Mouse (Mus musculus) C2C12 (cell line): Measurements from ENCODE around the gene Rd3l. TPM values are rescaled to one million over a fixed set of nuclear protein-coding genes. Genes with fewer than 3 reads are reported as not detected.

Experiments
- H3K27me3 ChIP-seq: one replicate; pipeline ENCODE4 v1.6.1; 2011; ENCODE audit not compliant: control insufficient read depth, insufficient read depth, insufficient read length
- H3K36me3 ChIP-seq: one replicate; pipeline ENCODE4 v1.6.1; 2011; ENCODE audit not compliant: control insufficient read depth, insufficient read depth
- H3K4me3 ChIP-seq: one replicate; pipeline ENCODE4 v1.5.1; 2011; ENCODE audit warnings: mild to moderate bottlenecking, control low read depth; ENCODE audit not compliant: poor library complexity, insufficient read depth, severe bottlenecking
- H3K79me2 ChIP-seq: one replicate; pipeline ENCODE4 v1.6.1; 2011; ENCODE audit not compliant: control insufficient read depth, insufficient read depth
- H3K79me3 ChIP-seq: one replicate; pipeline ENCODE4 v1.6.1; 2011; ENCODE audit warnings: low read depth, control low read depth
- H3ac ChIP-seq: one replicate; pipeline ENCODE3; 2011; ENCODE audit warnings: low read depth; ENCODE audit not compliant: control insufficient read depth, insufficient read length
- CEBPB ChIP-seq: IDR thresholded peaks from one replicate; pipeline ENCODE4 v1.6.1; 2011; ENCODE audit warnings: low read depth, mild to moderate bottlenecking, control low read depth, moderate library complexity
- CTCF ChIP-seq: IDR thresholded peaks from one replicate; pipeline ENCODE4 v1.5.1; 2011; ENCODE audit not compliant: control insufficient read depth, insufficient read depth, insufficient read length
- FOSL1 ChIP-seq: IDR thresholded peaks from one replicate; pipeline ENCODE4 v1.8.0; 2011; ENCODE audit warnings: mild to moderate bottlenecking, low read length; ENCODE audit not compliant: poor library complexity, insufficient read depth, severe bottlenecking
- MAX ChIP-seq: IDR thresholded peaks from one replicate; pipeline ENCODE4 v1.6.1; 2011; ENCODE audit warnings: mild to moderate bottlenecking, control low read depth
- MYOD1 ChIP-seq: IDR thresholded peaks from one replicate; pipeline ENCODE4 v1.6.1; 2011; ENCODE audit warnings: low read depth; ENCODE audit not compliant: control insufficient read depth, insufficient read length
- MYOG ChIP-seq: IDR thresholded peaks from one replicate; pipeline ENCODE4 v1.6.1; 2011; ENCODE audit not compliant: control insufficient read depth, insufficient read length; ENCODE audit errors: extremely low read depth
- USF1 ChIP-seq: IDR thresholded peaks from one replicate; pipeline ENCODE4 v1.6.1; 2011; ENCODE audit warnings: low read depth, mild to moderate bottlenecking, control low read depth, moderate library complexity
- polyA plus RNA-seq: library from polyadenylated mRNA; unstranded; fragments of >200 nt; fragmentation: generic; extraction: Trizol; gene quantifications from one replicate; pipeline ENCODE4 v1.2.1, GENCODE M21; 2012; ENCODE audit warnings: missing spikeins

Gene Rd3l
- polyA plus RNA-seq, 1 experiment, result not detected

- Histone ChIP-seq H3K4me3 (no peak overlapping the region), H3K79me3 (no peaks in the 10 kb centered on the region), H3K79me2 (no peaks in the 10 kb centered on the region), H3K36me3 (no peaks in the 10 kb centered on the region), H3ac (no peak overlapping the region), H3K27me3 (no peaks in the 10 kb centered on the region)
- TF ChIP-seq MYOD1 (no peak), USF1 (no peak), CTCF (no peak), MAX (no peak), CEBPB (no peak), MYOG (no peak), FOSL1 (no peak)
These were observed 35.2 kb upstream of the Rd3l start for GRCm38 (mm10) chr12:112016346-112016745.

DNA sequence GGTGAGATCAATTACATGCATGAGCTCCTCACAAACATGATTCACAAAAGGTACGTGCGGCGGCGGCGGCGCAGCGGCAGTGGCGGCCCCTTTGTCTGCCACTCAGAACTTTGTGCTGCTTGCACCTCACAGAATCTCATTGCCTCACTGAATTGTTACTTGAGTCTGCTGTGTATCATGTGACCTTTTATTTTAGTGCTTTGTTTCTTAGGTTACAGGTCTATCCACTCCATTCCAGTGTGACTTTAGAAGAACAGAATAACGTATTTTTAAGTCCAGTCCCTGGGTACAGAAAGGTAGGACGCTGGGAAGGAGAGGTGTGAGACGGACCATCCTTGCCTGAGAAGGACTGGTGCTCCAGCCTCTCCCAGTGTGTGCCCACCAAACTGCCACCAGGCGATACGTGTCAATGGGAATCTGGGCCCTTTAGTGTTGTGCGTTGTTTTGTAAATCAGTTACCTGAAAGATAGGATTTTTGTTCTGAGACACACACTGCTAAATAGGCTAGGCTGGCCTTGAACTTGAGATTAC is 32.2 kb upstream of the Rd3l start:
- Histone ChIP-seq H3K27me3 (no peaks in the 10 kb centered on the region), H3K79me3 (no peaks in the 10 kb centered on the region), H3K4me3 (no peak overlapping the region), H3K36me3 (no peaks in the 10 kb centered on the region), H3K79me2 (no peaks in the 10 kb centered on the region), H3ac (no peak overlapping the region)
- TF ChIP-seq MAX (no peak), CTCF (no peak), MYOD1 (no peak), FOSL1 (no peak), CEBPB (no peak), USF1 (no peak), MYOG (no peak)

DNA sequence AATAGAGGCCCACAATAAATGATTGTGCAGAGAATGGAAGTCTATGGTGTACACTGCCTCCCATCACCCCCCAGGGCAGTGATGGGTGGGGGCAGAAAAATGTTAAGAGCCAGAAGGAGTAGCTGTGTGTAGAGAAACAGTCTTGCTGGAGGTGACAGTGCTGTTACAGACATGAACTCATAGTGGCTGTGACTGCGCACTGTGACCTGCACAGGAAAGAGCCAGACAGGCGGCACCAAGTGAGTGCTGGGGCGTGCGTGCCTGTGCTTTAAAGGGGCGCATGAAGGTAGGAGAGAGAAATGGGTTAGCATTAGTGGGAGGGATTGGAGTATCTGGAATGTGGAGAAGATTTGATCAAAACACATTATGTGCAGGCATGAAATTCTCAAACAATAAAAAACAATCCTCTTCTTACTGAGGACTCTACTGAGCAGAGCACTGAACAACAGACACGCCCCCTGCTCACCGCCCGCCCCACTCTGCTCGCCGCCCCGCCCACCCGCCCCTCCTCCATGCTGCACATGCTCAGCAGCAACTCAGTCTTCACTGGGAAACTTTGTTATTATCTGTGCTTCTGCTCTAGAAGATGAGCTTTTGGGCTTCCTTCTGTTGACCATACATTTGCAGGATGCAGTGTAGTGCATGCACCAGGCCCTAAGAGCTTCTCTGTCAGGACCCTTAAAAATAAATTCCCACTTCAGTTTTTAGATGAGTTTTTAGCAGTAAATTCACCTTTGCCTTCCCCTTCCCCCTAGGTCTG is 31.6 kb upstream of the Rd3l start:
- Histone ChIP-seq H3ac (no peak overlapping the region), H3K4me3 (no peak overlapping the region), H3K79me3 (no peaks in the 10 kb centered on the region), H3K79me2 (no peaks in the 10 kb centered on the region), H3K27me3 (no peaks in the 10 kb centered on the region), H3K36me3 (no peaks in the 10 kb centered on the region)
- TF ChIP-seq FOSL1, result no peak
- no peak for TF ChIP-seq MYOG
- no peak for TF ChIP-seq MAX
- no peak for TF ChIP-seq CEBPB
- TF ChIP-seq CTCF, result no peak
- TF ChIP-seq MYOD1, result no peak

GRCm38 (mm10) chr12:112001223-112001622 is 20.1 kb upstream of the Rd3l start:
- Histone ChIP-seq H3K79me3 (no peaks in the 10 kb centered on the region), H3K27me3 (no peaks in the 10 kb centered on the region), H3K4me3 (no peak overlapping the region), H3K79me2 (no peaks in the 10 kb centered on the region), H3K36me3 (no peaks in the 10 kb centered on the region), H3ac (no peak overlapping the region)
- no peak for TF ChIP-seq CTCF
- no peak for TF ChIP-seq USF1
- TF ChIP-seq MYOG, result no peak
- TF ChIP-seq MYOD1, result no peak
- TF ChIP-seq CEBPB, result no peak
- no peak for TF ChIP-seq FOSL1
- TF ChIP-seq MAX, result no peak

DNA sequence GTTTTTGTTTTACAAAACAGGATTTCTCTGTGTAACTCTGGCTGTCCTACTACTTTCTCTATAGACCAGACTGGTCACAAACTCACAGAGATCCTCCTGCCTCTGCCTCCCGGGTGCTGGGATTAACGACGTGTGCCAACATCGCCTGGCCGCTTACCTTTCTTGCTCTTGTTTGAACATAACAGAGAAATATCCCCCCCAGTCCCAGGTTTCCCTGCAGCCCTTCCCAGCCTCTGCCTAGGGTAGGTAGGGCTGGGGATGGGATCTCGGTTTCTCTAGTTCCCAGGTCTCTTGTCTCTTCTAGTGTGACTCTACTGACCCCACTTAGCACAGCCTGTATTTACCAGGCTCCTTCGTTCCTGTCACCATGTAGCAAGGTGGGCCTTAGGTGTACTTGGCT is 18.6 kb upstream of the Rd3l start:
- no peaks in the 10 kb centered on the region for H3K27me3 ChIP-seq
- H3ac ChIP-seq, result no peak overlapping the region
- H3K4me3 ChIP-seq, result no peak overlapping the region
- no peaks in the 10 kb centered on the region for H3K79me2 ChIP-seq
- no peaks in the 10 kb centered on the region for H3K36me3 ChIP-seq
- no peaks in the 10 kb centered on the region for H3K79me3 ChIP-seq
- TF ChIP-seq MYOG (no peak), CTCF (no peak)

- TF ChIP-seq CEBPB (no peak), MYOG (no peak), MYOD1 (no peak), USF1 (no peak), CTCF (no peak), FOSL1 (no peak), MAX (no peak)
- Histone ChIP-seq H3K36me3 (no peaks in the 10 kb centered on the region), H3K79me3 (no peaks in the 10 kb centered on the region), H3K4me3 (no peak overlapping the region), H3K27me3 (no peaks in the 10 kb centered on the region), H3ac (no peak overlapping the region), H3K79me2 (no peaks in the 10 kb centered on the region)
These were observed 14.0 kb upstream of the Rd3l start for GRCm38 (mm10) chr12:111995161-111995560.
